Mouse (Mus musculus) heart, postnatal 10 days (tissue): ENCODE measurements around the gene Cbl. TPM values are rescaled to one million over a fixed set of nuclear protein-coding genes. Genes with fewer than 3 reads are reported as not detected.

Source experiments
- DNase-seq, 2 experiments: peaks; one replicate each; pipeline ENCODE4 v3.0.0; 2021
- intact Hi-C: fragments of 180-260 bp; cut with DNase I; formaldehyde crosslinking; loops from one replicate; pipeline ENCODE4 v1.15.1; 2025
- total RNA-seq, 2 experiments: library from RNA; stranded (reverse); gene quantifications; 2 replicates each; pipeline ENCODE4 v1.2.3; 2021

Cbl gene
- total RNA-seq, 2 experiments from 2014 or later, result 30.9 to 31.3 TPM

- DNase-seq, result peak; percentile 73 to 76
- intact Hi-C loops, result no loop called here
These were observed 98.8 kb downstream of the Cbl start for GRCm38 (mm10) chr9:44134851-44135730.

DNA sequence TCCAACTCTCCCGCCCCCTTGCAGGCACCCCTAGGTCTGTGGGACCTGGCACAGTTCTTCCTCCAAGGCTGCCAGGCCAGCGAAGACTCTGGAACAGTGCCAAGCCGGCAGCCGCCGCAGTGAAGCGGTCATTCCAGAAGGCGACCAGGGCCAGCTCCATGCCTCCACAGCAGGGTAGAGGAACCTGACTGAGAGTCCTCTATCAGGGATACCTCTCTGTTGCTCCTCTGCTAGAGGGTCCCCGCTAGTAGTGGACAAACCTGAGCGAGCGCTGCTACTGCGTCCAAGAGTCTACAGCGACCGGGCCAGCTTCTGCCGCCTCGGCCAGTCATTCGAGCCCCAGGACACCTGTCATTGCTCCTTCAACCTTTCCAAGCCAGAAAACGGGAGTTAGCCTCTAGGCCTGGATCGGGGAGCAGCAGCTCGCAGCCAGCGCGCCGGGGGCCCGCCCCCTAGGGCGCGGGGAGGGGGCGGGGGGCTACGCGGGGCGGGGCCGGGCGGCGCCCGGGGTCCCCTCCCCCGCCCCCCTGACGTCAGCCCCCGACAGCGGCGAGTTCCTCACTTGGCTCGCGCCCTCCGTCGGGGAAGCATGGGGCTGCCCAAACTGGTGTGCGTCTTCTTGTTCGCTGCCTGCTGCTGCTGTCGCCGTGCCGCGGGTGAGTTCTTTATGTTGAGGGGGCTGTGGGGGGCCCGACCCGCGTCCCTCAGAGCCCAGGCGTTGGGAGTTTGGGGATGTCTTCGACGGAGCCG, 99.6 kb downstream of the Cbl start, which contains the start of gene Mcam:
Gene Mcam (plus strand): TSS at position 369 of the 750 bp plus-strand sequence.
- peak; percentile 76 to 77 for DNase-seq
- intact Hi-C loops, result no loop called here

GRCm38 (mm10) chr9:44133287-44133686, 100.6 kb downstream of the Cbl start:
- intact Hi-C loops, result no loop called here
- DNase-seq, result no peak

GRCm38 (mm10) chr9:44132200-44132599, 101.6 kb downstream of the Cbl start:
- intact Hi-C loops, result no loop called here
- DNase-seq, result no peak

DNA sequence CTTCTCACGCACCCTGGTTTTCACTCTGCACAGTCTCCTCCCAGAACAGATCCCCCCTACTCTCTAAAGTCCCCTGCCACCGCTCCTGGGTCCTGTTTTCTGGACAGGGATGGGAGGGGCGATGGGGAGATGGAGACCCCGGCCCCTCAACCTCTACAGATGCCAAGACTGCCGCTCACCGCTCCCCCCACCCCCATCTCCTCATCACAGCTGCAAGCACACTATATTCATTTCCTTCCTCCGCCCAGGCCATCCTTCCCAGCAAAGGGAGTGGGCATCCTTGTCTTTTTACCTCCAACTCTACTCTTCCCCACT, 102.6 kb downstream of the Cbl start:
- intact Hi-C loops, result no loop called here

DNA sequence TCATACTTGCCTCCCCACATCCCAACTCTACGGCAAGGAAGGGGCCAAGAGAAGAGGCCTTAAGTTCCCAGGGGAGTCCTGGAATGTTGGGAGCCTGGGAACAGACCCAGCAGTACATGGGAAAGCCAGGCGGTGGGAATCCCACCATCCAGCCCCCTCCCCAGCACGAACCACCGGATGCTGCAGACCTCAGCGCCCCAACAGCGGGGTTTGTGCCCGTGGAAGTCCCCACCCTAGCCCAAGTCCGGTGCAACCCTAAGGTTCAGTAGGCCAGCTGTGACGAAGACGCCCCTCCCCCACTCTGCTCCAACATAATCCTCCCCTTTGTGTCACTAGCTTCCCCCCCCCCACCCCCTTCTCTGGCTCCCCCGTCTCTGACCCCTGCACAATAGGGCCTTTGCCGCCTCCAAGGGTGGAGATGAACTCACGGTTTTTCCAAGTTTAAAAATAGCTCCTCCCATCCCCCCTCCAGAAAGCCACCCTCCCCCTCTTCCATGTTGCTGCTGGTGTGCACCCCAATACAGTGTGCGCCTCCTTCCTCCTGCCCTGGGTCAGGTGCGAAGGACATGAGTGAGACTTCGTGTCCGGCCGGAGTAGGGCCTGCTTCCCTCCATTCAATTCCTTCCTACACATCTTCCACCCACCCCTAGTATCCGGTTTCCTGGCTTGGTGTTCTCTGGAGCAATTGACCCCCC, 103.1 kb downstream of the Cbl start:
- intact Hi-C loops, result no loop called here
- DNase-seq, result peak; percentile 72 to 75

More for the DNA sequence above, 102.6 kb downstream of the Cbl start:
- no peak for DNase-seq

DNA sequence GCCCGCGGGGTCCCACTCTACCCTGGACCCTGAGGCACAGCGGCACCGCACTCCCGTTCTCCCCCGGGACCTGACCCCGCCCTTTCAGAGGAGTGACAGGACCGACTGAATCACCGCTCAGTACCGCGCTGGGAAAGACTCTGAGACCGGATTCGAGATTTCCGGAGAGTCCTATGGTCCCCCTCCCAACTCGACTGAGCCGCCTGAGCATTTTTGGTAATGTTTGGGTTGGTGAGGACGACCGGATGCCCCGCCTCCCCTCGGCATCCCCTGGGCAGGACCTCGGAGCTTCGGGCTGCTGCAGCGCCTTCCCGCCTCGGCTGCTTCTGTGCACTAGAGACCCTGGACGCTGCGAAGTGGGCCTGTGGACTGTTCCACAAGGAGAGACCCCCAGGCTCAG, 103.8 kb downstream of the Cbl start:
- peak; percentile 87 to 88 for DNase-seq

GRCm38 (mm10) chr9:44129633-44130032, 104.2 kb downstream of the Cbl start:
- intact Hi-C loops, result loop anchor here (5.0 kb wide), 2 partner anchors 53 to 263 kb away; no protein-coding TSS in a partner anchor
- DNase-seq, result no peak

More for the DNA sequence above, 103.8 kb downstream of the Cbl start:
- intact Hi-C loops, result no loop called here

GRCm38 (mm10) chr9:44127351-44127801, 106.5 kb downstream of the Cbl start:
- no peak for DNase-seq
- intact Hi-C loops, result loop anchor here (5.0 kb wide), 2 partner anchors 55 to 265 kb away; no protein-coding TSS in a partner anchor

GRCm38 (mm10) chr9:44126746-44127145, 107.1 kb downstream of the Cbl start:
- DNase-seq, result no peak
- intact Hi-C loops, result loop anchor here (1.0 to 5.0 kb wide), 3 partner anchors 56 to 266 kb away; no protein-coding TSS in a partner anchor

GRCm38 (mm10) chr9:44125546-44126428, 108.1 kb downstream of the Cbl start:
- peak; percentile 90 to 95 for DNase-seq
- intact Hi-C loops, result loop anchor here (1.0 to 5.0 kb wide), 3 partner anchors 57 to 267 kb away; no protein-coding TSS in a partner anchor

- no peak for DNase-seq
- intact Hi-C loops, result loop anchor here (5.0 kb wide), 2 partner anchors 57 to 267 kb away; no protein-coding TSS in a partner anchor
These were observed 108.8 kb downstream of the Cbl start for GRCm38 (mm10) chr9:44125026-44125425.

DNA sequence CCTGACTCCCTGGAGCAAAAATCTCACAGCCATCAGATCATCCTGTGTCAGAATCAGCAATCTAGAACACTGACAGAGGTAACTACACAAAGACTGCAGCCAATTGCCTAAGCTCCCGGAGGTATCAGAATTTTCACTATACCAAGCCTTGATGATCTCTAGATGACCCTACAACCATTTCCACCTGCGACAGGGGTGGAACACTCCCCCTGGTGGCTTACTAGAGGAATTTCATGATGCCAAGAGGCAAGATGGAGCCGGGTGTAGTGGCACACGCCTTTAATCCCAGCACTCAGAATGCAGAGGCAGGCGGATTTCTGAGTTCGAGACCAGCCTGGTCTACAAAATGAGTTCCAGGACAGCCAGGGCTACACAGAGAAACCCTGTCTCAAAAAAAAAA, 109.5 kb downstream of the Cbl start:
- no peak for DNase-seq
- intact Hi-C loops, result no loop called here

GRCm38 (mm10) chr9:44119948-44120465, 113.8 kb downstream of the Cbl start:
- DNase-seq, result no peak
- intact Hi-C loops, result no loop called here

DNA sequence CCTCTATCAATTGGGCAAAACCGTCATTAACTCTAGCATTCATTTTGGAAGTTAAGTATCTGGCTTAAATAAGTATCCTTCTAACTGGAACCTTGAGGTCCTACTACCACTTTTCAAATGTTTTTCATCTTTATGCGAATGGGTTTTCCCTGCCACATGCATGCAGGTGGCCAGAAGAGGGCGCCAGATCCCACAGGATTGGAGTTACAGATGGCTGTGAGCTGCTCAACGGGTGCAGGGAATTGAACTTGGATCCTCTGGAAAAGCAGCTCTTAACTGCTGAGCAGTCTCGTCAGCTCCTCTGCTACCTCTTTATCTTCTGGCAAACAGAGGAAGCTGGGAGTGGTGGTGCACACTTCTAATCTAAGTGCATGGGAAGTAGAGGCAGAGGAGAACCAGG, 114.8 kb downstream of the Cbl start:
- intact Hi-C loops, result no loop called here
- DNase-seq, result no peak

GRCm38 (mm10) chr9:44116182-44116581, 117.7 kb downstream of the Cbl start:
- intact Hi-C loops, result no loop called here
- no peak for DNase-seq

GRCm38 (mm10) chr9:44115599-44115998, 118.2 kb downstream of the Cbl start:
- intact Hi-C loops, result no loop called here
- no peak for DNase-seq

DNA sequence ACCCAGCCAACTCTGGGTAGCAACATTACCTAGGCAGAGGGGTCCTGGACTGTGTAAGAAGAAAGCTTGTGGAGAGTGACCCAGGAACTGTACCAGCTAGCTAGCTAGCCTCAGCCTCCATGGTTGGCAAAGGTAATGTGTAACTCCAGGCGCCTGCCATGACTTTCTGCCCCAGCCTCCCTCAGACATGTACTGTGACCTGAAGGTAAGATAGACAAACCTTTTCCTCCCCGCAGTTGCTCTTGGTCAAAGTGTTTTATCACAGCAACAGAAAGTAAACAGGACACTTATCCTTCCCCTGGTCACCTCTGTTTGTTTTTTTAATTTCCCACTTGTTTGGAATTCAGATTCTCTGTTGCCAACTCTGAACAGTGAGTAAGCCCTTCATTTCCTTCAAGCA, 119.4 kb downstream of the Cbl start:
- intact Hi-C loops, result no loop called here
- DNase-seq, result no peak

DNA sequence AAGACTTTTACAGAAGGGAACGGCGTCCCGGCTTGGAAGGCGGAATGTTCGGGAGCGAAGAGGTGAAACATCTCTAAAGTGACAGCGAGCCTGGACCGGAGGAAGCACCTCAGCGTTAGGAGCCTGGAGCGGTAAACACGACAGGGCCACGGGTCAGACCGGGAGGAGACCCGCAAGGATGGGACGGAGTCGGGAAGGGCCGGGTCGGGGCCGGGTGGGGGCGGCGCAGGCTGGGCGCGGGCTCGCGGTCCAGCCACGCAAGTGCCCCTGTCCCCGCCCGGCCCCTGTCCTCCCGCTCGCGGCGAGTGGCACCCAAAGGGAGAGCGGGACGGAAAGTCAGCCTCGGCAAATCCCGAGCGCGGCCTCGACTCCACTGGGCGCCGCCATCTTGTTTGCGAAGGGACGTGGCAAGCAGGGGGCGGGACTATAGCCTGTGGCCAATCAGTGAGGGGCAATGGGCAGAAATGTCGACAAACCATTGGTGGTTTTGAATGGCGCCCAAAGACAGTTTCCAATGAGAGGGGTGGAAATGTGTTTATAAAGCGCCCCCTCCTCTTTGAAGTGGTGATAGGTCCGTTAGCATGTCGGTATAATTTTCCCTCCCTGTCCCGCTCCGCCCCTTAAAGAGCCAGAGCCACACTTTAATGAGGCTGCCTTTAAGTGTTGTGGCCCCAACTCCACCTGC, 120.6 kb downstream of the Cbl start, which contains the start of the genes Gm49380 and Rnf26:
Gene Gm49380 (minus strand): TSS at position 396 of the 685 bp plus-strand sequence.
Gene Rnf26 (minus strand): TSS at position 413 of the 685 bp plus-strand sequence.
- intact Hi-C loops, result no loop called here

More for the DNA sequence above, 120.6 kb downstream of the Cbl start, which contains the start of the genes Gm49380 and Rnf26:
- peak; percentile 98 for DNase-seq
